Mouse (Mus musculus) limb, embryonic 15.5 days (tissue): Measurements from ENCODE around the gene Icosl. TPM values are rescaled to one million over a fixed set of nuclear protein-coding genes. Genes with fewer than 3 reads are reported as not detected.

Source experiments
- ATAC-seq: fragments of 200-750 bp; cut with Nextera tagmentation; 2 replicates; pipeline ENCODE4 v1.8.0; 2017; ENCODE audit warnings: low read depth, moderate TSS enrichment; ENCODE audit not compliant: insufficient number of reproducible peaks, low FRiP score, low TSS enrichment
- H3K27ac ChIP-seq: fragments of 300-500 bp; sonication (generic); 2 replicates; pipeline ENCODE4 v1.5.1; 2015; ENCODE audit warnings: moderate library complexity, mild to moderate bottlenecking, inconsistent platforms
- H3K27me3 ChIP-seq: fragments of 300-500 bp; sonication (generic); 2 replicates; pipeline ENCODE4 v1.6.1; 2015; ENCODE audit warnings: inconsistent platforms
- H3K36me3 ChIP-seq: fragments of 300-500 bp; sonication (generic); 2 replicates; pipeline ENCODE4 v1.6.1; 2015; ENCODE audit warnings: inconsistent platforms
- H3K4me1 ChIP-seq: fragments of 300-500 bp; sonication (generic); 2 replicates; pipeline ENCODE4 v1.6.1; 2015; ENCODE audit warnings: inconsistent platforms
- H3K4me2 ChIP-seq: fragments of 300-500 bp; sonication (generic); 2 replicates; pipeline ENCODE4 v1.6.1; 2015; ENCODE audit warnings: mild to moderate bottlenecking, inconsistent platforms
- H3K4me3 ChIP-seq: fragments of 300-500 bp; sonication (generic); 2 replicates; pipeline ENCODE4 v1.5.1; 2015; ENCODE audit warnings: mild to moderate bottlenecking, inconsistent platforms
- H3K9ac ChIP-seq: fragments of 300-500 bp; sonication (generic); 2 replicates; pipeline ENCODE4 v1.6.1; 2015; ENCODE audit warnings: inconsistent platforms
- H3K9me3 ChIP-seq: fragments of 300-500 bp; sonication (generic); 2 replicates; pipeline ENCODE4 v1.6.1; 2016; ENCODE audit warnings: inconsistent platforms
- WGBS: fragments of 180-500 bp; shearing (Covaris S2); methylation state at CpG from one replicate; pipeline ENCODE4 v1.1.7; 2015; 5-methylcytosine and 5-hydroxymethylcytosine counted together
- polyA plus RNA-seq: library from polyadenylated mRNA; unstranded; fragments of >200 nt; fragmentation: Nextera tagmentation; extraction: Ambion mirVana; gene quantifications from 2 replicates; pipeline ENCODE4 v1.2.1, GENCODE M21; 2015

Gene Icosl
- polyA plus RNA-seq, 1 experiment from 2014 or later = 7.2 TPM

DNA sequence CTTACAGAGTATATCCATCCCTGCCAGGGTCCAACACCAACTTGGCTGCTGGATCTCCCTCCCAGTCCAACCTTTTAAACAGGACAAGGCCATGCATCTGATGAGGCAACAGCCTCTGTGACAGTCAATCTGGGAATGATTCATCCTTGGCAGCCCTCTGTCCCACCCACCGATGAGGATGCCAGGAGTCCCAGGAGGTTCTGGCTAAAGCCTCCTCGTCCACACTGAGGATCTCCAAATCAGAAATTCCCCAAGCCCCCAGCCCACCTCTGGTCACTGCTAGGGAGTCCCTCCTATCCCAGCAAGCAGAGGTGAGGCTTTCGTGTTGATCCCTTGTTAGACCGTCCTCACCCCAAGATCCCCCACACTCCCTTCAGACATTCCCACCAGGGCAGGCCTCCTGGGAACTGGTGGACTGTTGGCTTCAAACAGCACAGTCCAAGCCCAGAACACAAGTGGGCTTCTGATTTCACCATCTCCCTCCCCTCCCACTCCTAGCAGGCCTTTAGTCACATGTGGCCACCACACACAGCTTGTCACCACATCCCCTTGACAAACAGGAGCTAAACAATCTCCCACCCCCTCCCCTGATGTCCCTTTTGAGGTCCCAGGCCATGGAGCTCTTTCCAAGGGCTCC lies 11.0 kb downstream of the Icosl start:
- no peak for ATAC-seq
- WGBS = 76% methylated on average over 4 of the region's 4 CpGs
- Histone ChIP-seq H3K27ac (no peak overlapping the region), H3K4me1 (no peaks in the 10 kb centered on the region), H3K9me3 (no peaks in the 10 kb centered on the region), H3K4me2 (no peak overlapping the region), H3K36me3 (no peaks in the 10 kb centered on the region), H3K27me3 (no peaks in the 10 kb centered on the region), H3K9ac (no peak overlapping the region), H3K4me3 (no peak overlapping the region)

- H3K9ac ChIP-seq = no peak overlapping the region
- no peak overlapping the region for H3K4me3 ChIP-seq
- WGBS = 61% methylated on average over 1 of the region's 1 CpGs
- H3K9me3 ChIP-seq = no peaks in the 10 kb centered on the region
- H3K36me3 ChIP-seq = no peaks in the 10 kb centered on the region
- H3K27ac ChIP-seq = no peak overlapping the region
- H3K4me2 ChIP-seq = no peak overlapping the region
- no peaks in the 10 kb centered on the region for H3K4me1 ChIP-seq
- no peak for ATAC-seq
- H3K27me3 ChIP-seq = no peaks in the 10 kb centered on the region
These were observed 15.0 kb downstream of the Icosl start for GRCm38 (mm10) chr10:78084073-78084472.

DNA sequence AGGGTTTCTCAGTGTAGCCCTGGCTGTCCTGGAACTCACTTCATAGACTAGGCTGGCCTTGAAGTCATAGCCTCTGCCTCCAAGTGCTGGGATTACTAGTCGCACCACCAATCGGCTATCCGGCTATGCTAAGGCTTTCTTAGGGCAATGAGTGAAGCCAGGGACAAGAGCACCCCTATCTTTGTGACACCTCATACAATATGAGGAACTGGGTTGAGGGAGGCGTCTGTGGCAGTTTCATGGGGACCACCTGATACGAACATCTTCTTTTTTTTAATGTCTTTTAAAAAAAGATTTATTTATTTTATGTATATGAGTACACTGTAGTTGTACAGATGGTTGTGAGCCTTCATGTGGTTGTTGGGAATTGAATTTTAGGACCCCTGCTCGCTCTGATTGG lies 16.6 kb downstream of the Icosl start:
- Histone ChIP-seq H3K27me3 (no peaks in the 10 kb centered on the region), H3K4me1 (no peaks in the 10 kb centered on the region), H3K36me3 (no peaks in the 10 kb centered on the region), H3K4me3 (no peak overlapping the region), H3K9ac (no peak overlapping the region), H3K9me3 (no peaks in the 10 kb centered on the region), H3K27ac (no peak overlapping the region), H3K4me2 (no peak overlapping the region)
- no peak for ATAC-seq
- WGBS = 87% methylated on average over 6 of the region's 6 CpGs

- Histone ChIP-seq H3K9me3 (no peaks in the 10 kb centered on the region), H3K4me2 (no peak overlapping the region), H3K36me3 (no peaks in the 10 kb centered on the region), H3K4me3 (no peak overlapping the region), H3K4me1 (no peaks in the 10 kb centered on the region), H3K27me3 (no peaks in the 10 kb centered on the region), H3K9ac (no peak overlapping the region), H3K27ac (no peak overlapping the region)
- no peak for ATAC-seq
- 73% methylated on average over 10 of the region's 10 CpGs for WGBS
These were observed 17.5 kb downstream of the Icosl start for GRCm38 (mm10) chr10:78086444-78087061.

- WGBS = 80% methylated on average over 6 of the region's 6 CpGs
These were observed 18.0 kb downstream of the Icosl start for GRCm38 (mm10) chr10:78087101-78087511.

GRCm38 (mm10) chr10:78090246-78090645 lies 21.1 kb downstream of the Icosl start:
- whole genome bisulfite sequencing = 51% methylated on average over 6 of the region's 6 CpGs
- ATAC-seq = no peak
- no peak overlapping the region for H3K27ac ChIP-seq

More at GRCm38 (mm10) chr10:78087101-78087511, 18.0 kb downstream of the Icosl start:
- Histone ChIP-seq H3K27ac (no peak overlapping the region), H3K9me3 (no peaks in the 10 kb centered on the region), H3K36me3 (no peaks in the 10 kb centered on the region), H3K9ac (no peak overlapping the region), H3K4me3 (no peak overlapping the region), H3K27me3 (no peaks in the 10 kb centered on the region), H3K4me2 (no peak overlapping the region), H3K4me1 (no peaks in the 10 kb centered on the region)
- ATAC-seq = no peak

GRCm38 (mm10) chr10:78090706-78091491 lies 21.8 kb downstream of the Icosl start:
- H3K27ac ChIP-seq = no peak overlapping the region
- whole genome bisulfite sequencing = 73% methylated on average over 4 of the region's 4 CpGs
- no peak overlapping the region for H3K9ac ChIP-seq
- H3K4me2 ChIP-seq = no peak overlapping the region
- no peak overlapping the region for H3K4me3 ChIP-seq
- H3K27me3 ChIP-seq = no peaks in the 10 kb centered on the region
- no peaks in the 10 kb centered on the region for H3K9me3 ChIP-seq
- no peak for ATAC-seq
- H3K36me3 ChIP-seq = no peaks in the 10 kb centered on the region
- H3K4me1 ChIP-seq = no peaks in the 10 kb centered on the region

More at GRCm38 (mm10) chr10:78090246-78090645, 21.1 kb downstream of the Icosl start:
- H3K4me2 ChIP-seq = no peak overlapping the region
- no peaks in the 10 kb centered on the region for H3K9me3 ChIP-seq
- H3K4me3 ChIP-seq = no peak overlapping the region
- H3K4me1 ChIP-seq = no peaks in the 10 kb centered on the region
- no peaks in the 10 kb centered on the region for H3K27me3 ChIP-seq
- no peaks in the 10 kb centered on the region for H3K36me3 ChIP-seq
- no peak overlapping the region for H3K9ac ChIP-seq

DNA sequence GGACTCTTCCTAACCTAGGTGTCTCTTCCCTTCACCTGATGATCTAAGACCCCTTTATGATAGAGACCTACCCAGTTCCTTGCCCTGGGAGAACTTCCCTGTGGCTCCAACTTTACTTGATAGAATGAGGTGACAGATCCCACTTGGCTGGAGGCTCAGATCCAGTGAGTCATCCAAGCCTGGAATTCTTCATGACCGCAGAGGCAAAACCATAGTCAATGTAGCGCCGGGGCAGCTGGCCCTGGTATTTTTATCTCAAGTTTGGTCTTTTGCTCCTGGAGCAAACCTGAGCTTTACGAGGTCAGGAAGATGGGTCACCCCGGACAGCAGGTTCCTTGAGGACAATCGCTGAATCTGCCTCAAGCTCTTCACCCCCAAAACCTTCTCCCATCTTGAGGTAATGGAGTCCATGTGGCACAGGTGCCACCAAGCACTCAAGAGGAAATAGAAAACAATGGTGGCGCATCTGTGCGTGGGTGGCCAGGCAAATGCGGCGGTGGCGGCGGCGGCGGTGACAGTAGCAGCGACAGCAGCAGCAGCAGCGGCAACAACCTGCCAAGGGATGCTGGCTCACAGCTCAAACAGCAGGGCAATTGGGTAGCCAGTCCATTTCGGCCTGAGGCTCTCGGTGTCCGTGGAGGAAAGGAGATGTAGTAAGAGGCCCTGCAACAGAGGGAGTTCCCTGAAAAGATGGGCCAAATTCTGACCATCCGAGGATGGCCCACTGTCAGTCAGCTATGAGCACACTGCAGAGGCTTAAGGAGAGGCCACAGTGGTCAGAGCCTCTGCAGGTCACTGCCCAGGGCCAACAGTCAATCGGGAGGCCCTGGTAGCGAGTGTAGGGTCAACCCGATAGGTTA lies 23.0 kb downstream of the Icosl start:
- H3K36me3 ChIP-seq = no peaks in the 10 kb centered on the region
- WGBS = 84% methylated on average over 23 of the region's 23 CpGs
- H3K9me3 ChIP-seq = no peaks in the 10 kb centered on the region
- H3K4me1 ChIP-seq = no peaks in the 10 kb centered on the region
- no peak overlapping the region for H3K4me2 ChIP-seq
- H3K9ac ChIP-seq = no peak overlapping the region
- ATAC-seq = 0 out of 2 replicates have a peak, but pooled peaks have one; percentile 35
- no peak overlapping the region for H3K4me3 ChIP-seq
- no peaks in the 10 kb centered on the region for H3K27me3 ChIP-seq
- H3K27ac ChIP-seq = no peak overlapping the region

DNA sequence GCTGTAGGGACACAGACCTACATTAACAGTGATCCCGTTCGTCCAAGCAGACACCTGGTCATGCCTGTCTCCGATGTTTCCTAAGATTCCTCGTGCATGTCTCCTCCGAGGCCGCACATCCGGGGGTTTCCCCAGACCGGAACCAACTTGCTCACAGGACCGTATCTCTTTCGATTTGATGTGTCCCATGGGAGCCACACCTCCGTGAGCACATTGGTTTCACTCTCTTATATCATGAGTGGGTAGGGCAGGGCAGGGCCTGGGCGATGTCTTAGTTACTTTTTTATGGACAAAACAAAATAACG lies 23.6 kb downstream of the Icosl start:
- Histone ChIP-seq H3K4me1 (no peaks in the 10 kb centered on the region), H3K9me3 (no peaks in the 10 kb centered on the region), H3K27ac (no peak overlapping the region), H3K27me3 (no peaks in the 10 kb centered on the region), H3K36me3 (no peaks in the 10 kb centered on the region), H3K4me2 (no peak overlapping the region), H3K4me3 (no peak overlapping the region), H3K9ac (no peak overlapping the region)
- no peak for ATAC-seq
- WGBS = 86% methylated on average over 13 of the region's 13 CpGs

DNA sequence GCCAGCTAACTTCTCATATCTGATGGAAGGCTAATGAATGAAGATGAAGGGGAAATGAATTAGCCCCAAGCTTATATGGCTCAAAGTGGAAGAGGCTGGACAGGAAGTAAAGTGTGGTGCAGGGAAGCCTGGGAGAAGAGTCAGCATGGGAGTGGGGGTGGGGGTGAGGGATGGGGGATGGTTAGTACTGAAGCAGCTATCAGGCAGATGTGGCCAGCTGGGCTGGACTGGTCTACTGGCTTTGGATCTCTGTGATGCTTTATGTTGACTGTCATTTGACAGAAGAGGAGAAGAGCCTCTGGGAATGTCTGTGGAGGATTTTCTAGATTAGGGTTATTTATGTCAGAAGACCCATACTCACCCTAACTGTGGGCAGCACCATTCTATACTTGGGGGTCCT lies 26.1 kb downstream of the Icosl start:
- ATAC-seq = no peak
- H3K4me2 ChIP-seq = no peak overlapping the region

GRCm38 (mm10) chr10:78095954-78096931 lies 27.1 kb downstream of the Icosl start:
- ATAC-seq = no peak
- H3K9me3 ChIP-seq = no peaks in the 10 kb centered on the region
- 77% methylated on average over 5 of the region's 5 CpGs for whole genome bisulfite sequencing

More for the DNA sequence above, 26.1 kb downstream of the Icosl start:
- Histone ChIP-seq H3K9me3 (no peaks in the 10 kb centered on the region), H3K27me3 (no peaks in the 10 kb centered on the region), H3K4me1 (no peaks in the 10 kb centered on the region), H3K4me3 (no peak overlapping the region), H3K27ac (no peak overlapping the region), H3K36me3 (no peaks in the 10 kb centered on the region), H3K9ac (no peak overlapping the region)

More at GRCm38 (mm10) chr10:78095954-78096931, 27.1 kb downstream of the Icosl start:
- no peak overlapping the region for H3K27ac ChIP-seq
- no peaks in the 10 kb centered on the region for H3K27me3 ChIP-seq
- no peak overlapping the region for H3K4me2 ChIP-seq
- no peak overlapping the region for H3K9ac ChIP-seq
- no peaks in the 10 kb centered on the region for H3K36me3 ChIP-seq
- peaks cover under 1% of the 10 kb centered on the region; the same call in 1 of the 2 replicates for H3K4me1 ChIP-seq
- no peak overlapping the region for H3K4me3 ChIP-seq
